ENCODE assay signal across 24 mouse cellular contexts in the genomic region with DNA sequence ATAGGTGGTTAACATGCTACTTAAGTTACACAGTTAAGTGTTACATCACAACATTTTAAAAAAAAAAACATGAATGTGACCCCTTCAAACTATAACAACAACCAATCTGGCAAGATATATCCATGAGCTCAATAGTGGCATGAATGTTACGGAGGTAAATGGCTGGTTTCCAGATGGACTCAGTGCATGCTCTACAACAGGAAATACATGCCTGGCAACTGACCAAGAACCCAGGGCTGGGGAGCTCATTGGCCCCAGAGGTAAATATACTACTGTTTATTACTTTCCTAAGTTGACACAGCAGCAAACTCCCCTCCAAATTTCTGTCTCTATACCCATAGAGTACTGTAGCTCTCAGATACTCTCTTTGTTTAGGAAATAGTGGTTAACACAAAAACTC. TPM values are rescaled to one million over a fixed set of nuclear protein-coding genes. Genes with fewer than 3 reads are reported as not detected.
"Had no signal": no experiment of that assay in that cellular context is flagged by ENCODE, and none has a peak within 500 bp of the region (broad histone marks: within the 10 kb centered on the region; RNA-seq: fewer than 3 reads in every experiment).

No protein-coding gene starts in this region.

- H3K4me2 ChIP-seq: intestine, embryonic 15.5 days; limb, embryonic 15.5 days; liver, embryonic 13.5 days; midbrain, embryonic 13.5 days had no signal

- H3K36me3 ChIP-seq: intestine, embryonic 15.5 days; limb, embryonic 15.5 days; liver, embryonic 13.5 days; midbrain, embryonic 10.5 days had no signal

- H3K27ac ChIP-seq: intestine, embryonic 15.5 days; left cerebral cortex, adult 2 months; limb, embryonic 15.5 days; liver, embryonic 13.5 days; midbrain, embryonic 10.5 days; midbrain, embryonic 13.5 days; stomach, postnatal 0 days had no signal

- H3K27me3 ChIP-seq: intestine, embryonic 15.5 days; limb, embryonic 15.5 days; liver, embryonic 13.5 days; midbrain, embryonic 13.5 days had no signal

- H3K9ac ChIP-seq: intestine, embryonic 15.5 days; limb, embryonic 15.5 days; liver, embryonic 13.5 days; midbrain, embryonic 13.5 days had no signal

- DNase-seq: kidney, adult 11 months; kidney, adult 9 months; kidney, postnatal 25 days; layer of hippocampus, postnatal 36 days; liver, embryonic 13.5 days; lung, adult 2 months; right cerebral cortex, adult 18-20 months; right cerebral cortex, postnatal 14 days; right cerebral cortex, postnatal 4 days; thymus, adult 2 months; thymus, postnatal 14 days; thymus, postnatal 4 days had no signal

- ATAC-seq: intestine, embryonic 15.5 days; midbrain, embryonic 13.5 days; midbrain, embryonic 16.5 days had no signal

- H3K4me3 ChIP-seq: intestine, embryonic 15.5 days; left cerebral cortex, adult 2 months; limb, embryonic 15.5 days; liver, embryonic 13.5 days; megakaryocyte, embryonic 14.5 days; midbrain, embryonic 10.5 days; midbrain, embryonic 13.5 days; myocyte had no signal

- H3K4me1 ChIP-seq: intestine, embryonic 15.5 days; limb, embryonic 15.5 days; liver, embryonic 13.5 days; midbrain, embryonic 10.5 days had no signal

- H3K9me3 ChIP-seq: intestine, embryonic 15.5 days; limb, embryonic 15.5 days; liver, embryonic 13.5 days; megakaryocyte, embryonic 14.5 days; midbrain, embryonic 10.5 days; midbrain, embryonic 13.5 days had no signal

RNA-seq across cellular contexts. Expression of a gene that starts 26.4 kb away (rescaled TPM):
- polyA plus RNA-seq: kidney, embryonic 16.5 days; liver, embryonic 16.5 days; lung, adult 2 months; myocyte; stomach, embryonic 14.5 days; thymus, adult 2 months had no signal
